Mouse (Mus musculus) liver, embryonic 16.5 days (tissue): ENCODE data around the gene Gria1. TPM values are rescaled to one million over a fixed set of nuclear protein-coding genes. Genes with fewer than 3 reads are reported as not detected.

ENCODE experiments used
- ATAC-seq: fragments of 200-750 bp; cut with Nextera tagmentation; 2 replicates; pipeline ENCODE4 v1.8.0; 2017; ENCODE audit warnings: low read depth, mild to moderate bottlenecking, moderate number of reproducible peaks, moderate library complexity
- H3K27ac ChIP-seq: fragments of 300-500 bp; sonication (generic); 2 replicates; pipeline ENCODE4 v1.5.1; 2014; ENCODE audit warnings: mild to moderate bottlenecking, low read length
- H3K27me3 ChIP-seq: fragments of 300-500 bp; sonication (generic); 2 replicates; pipeline ENCODE4 v1.6.1; 2014; ENCODE audit warnings: low read depth, low read length, mixed read lengths; ENCODE audit not compliant: control insufficient read depth, insufficient read depth
- H3K36me3 ChIP-seq: fragments of 300-500 bp; sonication (generic); 2 replicates; pipeline ENCODE4 v1.6.1; 2014; ENCODE audit warnings: mild to moderate bottlenecking; ENCODE audit not compliant: control insufficient read depth, insufficient read depth
- H3K4me1 ChIP-seq: fragments of 300-500 bp; sonication (generic); 2 replicates; pipeline ENCODE4 v1.6.1; 2014; ENCODE audit warnings: low read depth, low read length, mixed read lengths; ENCODE audit not compliant: control insufficient read depth
- H3K4me2 ChIP-seq: fragments of 300-500 bp; sonication (generic); 2 replicates; pipeline ENCODE4 v1.6.1; 2014; ENCODE audit warnings: low read depth, low read length, mixed read lengths
- H3K4me3 ChIP-seq: fragments of 300-500 bp; sonication (generic); 2 replicates; pipeline ENCODE4 v1.5.1; 2014; ENCODE audit warnings: low read depth, mild to moderate bottlenecking, low read length
- H3K9ac ChIP-seq: fragments of 300-500 bp; sonication (generic); 2 replicates; pipeline ENCODE4 v1.6.1; 2014; ENCODE audit warnings: low read depth, low read length
- H3K9me3 ChIP-seq: fragments of 300-500 bp; sonication (generic); replicated peaks from 2 replicates; pipeline ENCODE4 v1.6.1; 2016; ENCODE audit warnings: low read length; ENCODE audit not compliant: control insufficient read depth
- WGBS: fragments of 180-500 bp; shearing (Covaris S2); extraction: QIAGEN DNeasy Blood & Tissue Kit; methylation state at CpG from one replicate; pipeline ENCODE4 v1.1.7; 2014; ENCODE audit not compliant: insufficient replicate concordance; 5-methylcytosine and 5-hydroxymethylcytosine counted together
- polyA plus RNA-seq: library from polyadenylated mRNA; unstranded; fragments of >200 nt; fragmentation: Nextera tagmentation; extraction: Ambion mirVana; gene quantifications from 2 replicates; pipeline ENCODE4 v1.2.1, GENCODE M21; 2015

The Gria1 gene
- polyA plus RNA-seq, 1 experiment from 2014 or later = 0.06 TPM

- ATAC-seq = no peak
- 50% methylated on average over 6 of the region's 6 CpGs for WGBS
Observed at GRCm38 (mm10) chr11:57010611-57011010, 576 bp upstream of the Gria1 start.

GRCm38 (mm10) chr11:57011691-57012039 lies 478 bp downstream of the Gria1 start:
- no peak for ATAC-seq
- H3K9me3 ChIP-seq = no peaks in the 10 kb centered on the region
- WGBS = 5% methylated on average over 11 of the region's 11 CpGs
- H3K4me2 ChIP-seq = no peak overlapping the region
- H3K4me3 ChIP-seq = no peak overlapping the region
- H3K27me3 ChIP-seq = no peaks in the 10 kb centered on the region
- H3K4me1 ChIP-seq = no peaks in the 10 kb centered on the region
- H3K36me3 ChIP-seq = no peaks in the 10 kb centered on the region
- no peak overlapping the region for H3K27ac ChIP-seq
- no peak overlapping the region for H3K9ac ChIP-seq

More at GRCm38 (mm10) chr11:57010611-57011010, 576 bp upstream of the Gria1 start:
- no peak overlapping the region for H3K27ac ChIP-seq
- no peaks in the 10 kb centered on the region for H3K36me3 ChIP-seq
- H3K4me1 ChIP-seq = no peaks in the 10 kb centered on the region
- H3K9me3 ChIP-seq = no peaks in the 10 kb centered on the region
- H3K4me3 ChIP-seq = no peak overlapping the region
- H3K4me2 ChIP-seq = no peak overlapping the region
- H3K9ac ChIP-seq = no peak overlapping the region
- no peaks in the 10 kb centered on the region for H3K27me3 ChIP-seq

GRCm38 (mm10) chr11:57012287-57012921 lies 1.2 kb downstream of the Gria1 start:
- no peaks in the 10 kb centered on the region for H3K9me3 ChIP-seq
- WGBS = 29% methylated on average over 13 of the region's 13 CpGs
- no peaks in the 10 kb centered on the region for H3K27me3 ChIP-seq
- H3K36me3 ChIP-seq = no peaks in the 10 kb centered on the region
- H3K4me2 ChIP-seq = no peak overlapping the region
- ATAC-seq = no peak
- H3K9ac ChIP-seq = no peak overlapping the region
- H3K4me1 ChIP-seq = no peaks in the 10 kb centered on the region
- H3K27ac ChIP-seq = no peak overlapping the region
- no peak overlapping the region for H3K4me3 ChIP-seq

- Histone ChIP-seq H3K27ac (no peak overlapping the region), H3K9me3 (no peaks in the 10 kb centered on the region), H3K36me3 (no peaks in the 10 kb centered on the region), H3K9ac (no peak overlapping the region), H3K4me3 (no peak overlapping the region), H3K4me1 (no peaks in the 10 kb centered on the region), H3K4me2 (no peak overlapping the region), H3K27me3 (no peaks in the 10 kb centered on the region)
- no peak for ATAC-seq
- 43% methylated on average over 9 of the region's 9 CpGs for WGBS
Observed at GRCm38 (mm10) chr11:57013464-57014190, 2.4 kb downstream of the Gria1 start.

- H3K36me3 ChIP-seq = no peaks in the 10 kb centered on the region
- H3K9me3 ChIP-seq = no peaks in the 10 kb centered on the region
- H3K4me2 ChIP-seq = no peak overlapping the region
- no peaks in the 10 kb centered on the region for H3K4me1 ChIP-seq
- H3K27ac ChIP-seq = no peak overlapping the region
- 73% methylated on average over 6 of the region's 6 CpGs for WGBS
- no peak overlapping the region for H3K4me3 ChIP-seq
- ATAC-seq = no peak
- H3K27me3 ChIP-seq = no peaks in the 10 kb centered on the region
- no peak overlapping the region for H3K9ac ChIP-seq
Observed at GRCm38 (mm10) chr11:57014396-57014795, 3.2 kb downstream of the Gria1 start.

GRCm38 (mm10) chr11:57018536-57018935 lies 7.3 kb downstream of the Gria1 start:
- Histone ChIP-seq H3K36me3 (no peaks in the 10 kb centered on the region), H3K9ac (no peak overlapping the region), H3K4me3 (no peak overlapping the region), H3K27ac (no peak overlapping the region), H3K9me3 (no peaks in the 10 kb centered on the region), H3K4me1 (no peaks in the 10 kb centered on the region), H3K27me3 (no peaks in the 10 kb centered on the region), H3K4me2 (no peak overlapping the region)
- 62% methylated on average over 4 of the region's 4 CpGs for WGBS
- ATAC-seq = no peak

- Histone ChIP-seq H3K36me3 (no peaks in the 10 kb centered on the region), H3K4me2 (no peak overlapping the region), H3K9ac (no peak overlapping the region), H3K27me3 (no peaks in the 10 kb centered on the region), H3K4me3 (no peak overlapping the region), H3K4me1 (no peaks in the 10 kb centered on the region), H3K27ac (no peak overlapping the region), H3K9me3 (no peaks in the 10 kb centered on the region)
- no peak for ATAC-seq
- WGBS = 42% methylated on average over 4 of the region's 4 CpGs
Observed at GRCm38 (mm10) chr11:57022400-57022799, 11.2 kb downstream of the Gria1 start.

GRCm38 (mm10) chr11:57030448-57030847 lies 19.3 kb downstream of the Gria1 start:
- 54% methylated on average over 5 of the region's 5 CpGs for WGBS
- Histone ChIP-seq H3K9ac (no peak overlapping the region), H3K4me2 (no peak overlapping the region), H3K27me3 (no peaks in the 10 kb centered on the region), H3K4me3 (no peak overlapping the region), H3K4me1 (no peaks in the 10 kb centered on the region), H3K36me3 (no peaks in the 10 kb centered on the region), H3K9me3 (no peaks in the 10 kb centered on the region), H3K27ac (no peak overlapping the region)
- ATAC-seq = no peak

- Histone ChIP-seq H3K9ac (no peak overlapping the region), H3K4me2 (no peak overlapping the region), H3K36me3 (no peaks in the 10 kb centered on the region), H3K4me3 (no peak overlapping the region), H3K4me1 (no peaks in the 10 kb centered on the region), H3K27ac (no peak overlapping the region), H3K27me3 (no peaks in the 10 kb centered on the region), H3K9me3 (no peaks in the 10 kb centered on the region)
- 56% methylated on average over 7 of the region's 7 CpGs for WGBS
- no peak for ATAC-seq
Observed at GRCm38 (mm10) chr11:57038807-57039206, 27.6 kb downstream of the Gria1 start.
